Mouse (Mus musculus) adrenal gland, postnatal 25 days (tissue): ENCODE results near the gene Gjb2. TPM values are rescaled to one million over a fixed set of nuclear protein-coding genes. Genes with fewer than 3 reads are reported as not detected.
A peak's percentile ranks its signal among the peaks of the same experiment; 100 is the strongest.

Experiments used
- DNase-seq: peaks from one replicate; pipeline ENCODE4 v3.0.0; 2021; ENCODE audit warnings: mixed read lengths
- long read RNA-seq: library from polyadenylated mRNA; stranded (forward); transcript quantifications from one replicate; pipeline ENCODE4 v2.0.0, GENCODE M21; 2021
- total RNA-seq: library from RNA; stranded (reverse); gene quantifications from 2 replicates; pipeline ENCODE4 v1.2.3, GENCODE M21; 2021

Gene Gjb2
- total RNA-seq: 20.6 and 30.1 TPM in 2 replicates
- long read RNA-seq, transcript Gjb2-201 (2 exons, 2,406 nt): major isoform, 50 of 63 reads
- long read RNA-seq, partial matches to known transcripts: 0 of 63 reads
- long read RNA-seq, other reads (novel, unspliced or antisense): 13 of 63 reads

- DNase-seq: peak; percentile 47
Observed at GRCm38 (mm10) chr14:57104106-57105023, at the start of gene Gjb2. TSS of gene Gjb2 (minus strand) at chr14:57104702.

GRCm38 (mm10) chr14:57145741-57146140 lies 41.2 kb upstream of the Gjb2 start:
- no peak for DNase-seq

GRCm38 (mm10) chr14:57135265-57135664 lies 30.8 kb upstream of the Gjb2 start:
- no peak for DNase-seq

GRCm38 (mm10) chr14:57133161-57133661 lies 28.7 kb upstream of the Gjb2 start, which contains the start of gene Gjb6:
TSS of gene Gjb6 (minus strand) at chr14:57133611.
- DNase-seq: no peak

- no peak for DNase-seq
Observed at GRCm38 (mm10) chr14:57127383-57127782, 22.9 kb upstream of the Gjb2 start.

GRCm38 (mm10) chr14:57122295-57122694 lies 17.8 kb upstream of the Gjb2 start:
- no peak for DNase-seq

GRCm38 (mm10) chr14:57115823-57116544 lies 11.5 kb upstream of the Gjb2 start, which contains the start of gene Gm4491:
TSS of gene Gm4491 (minus strand) at chr14:57115883.
- DNase-seq: no peak

GRCm38 (mm10) chr14:57109194-57109593 lies 4.7 kb upstream of the Gjb2 start:
- no peak for DNase-seq

GRCm38 (mm10) chr14:57107916-57108315 lies 3.4 kb upstream of the Gjb2 start:
- peak; percentile 13 for DNase-seq

GRCm38 (mm10) chr14:57107091-57107490 lies 2.6 kb upstream of the Gjb2 start:
- no peak for DNase-seq

- DNase-seq: no peak
Observed at GRCm38 (mm10) chr14:57105721-57106120, 1.2 kb upstream of the Gjb2 start.

- no peak for DNase-seq
Observed at GRCm38 (mm10) chr14:57105111-57105510, 609 bp upstream of the Gjb2 start.

- peak; percentile 13 for DNase-seq
Observed at GRCm38 (mm10) chr14:57103711-57104105, 794 bp downstream of the Gjb2 start.

- no peak for DNase-seq
Observed at GRCm38 (mm10) chr14:57103121-57103520, 1.4 kb downstream of the Gjb2 start.

GRCm38 (mm10) chr14:57101623-57102022 lies 2.9 kb downstream of the Gjb2 start:
- DNase-seq: no peak

- DNase-seq: no peak
Observed at GRCm38 (mm10) chr14:57095855-57096254, 8.6 kb downstream of the Gjb2 start.

- peak; percentile 45 for DNase-seq
Observed at GRCm38 (mm10) chr14:57093029-57093428, 11.5 kb downstream of the Gjb2 start.

GRCm38 (mm10) chr14:57090001-57090400 lies 14.5 kb downstream of the Gjb2 start:
- DNase-seq: no peak

- DNase-seq: no peak
Observed at GRCm38 (mm10) chr14:57089107-57089506, 15.4 kb downstream of the Gjb2 start.

GRCm38 (mm10) chr14:57084180-57084668 lies 20.3 kb downstream of the Gjb2 start:
- DNase-seq: no peak

GRCm38 (mm10) chr14:57082863-57083262 lies 21.6 kb downstream of the Gjb2 start:
- DNase-seq: no peak

- DNase-seq: no peak
Observed at GRCm38 (mm10) chr14:57075537-57075936, 29.0 kb downstream of the Gjb2 start.
